Mouse (Mus musculus) R1 (cell line): Measurements from ENCODE around the gene Cbx7.

Experiments used
- DNase-seq: peaks from one replicate; pipeline ENCODE4 v3.0.0-alpha.2; 2018; ENCODE audit warnings: low read depth, low spot score

Gene Cbx7

DNA sequence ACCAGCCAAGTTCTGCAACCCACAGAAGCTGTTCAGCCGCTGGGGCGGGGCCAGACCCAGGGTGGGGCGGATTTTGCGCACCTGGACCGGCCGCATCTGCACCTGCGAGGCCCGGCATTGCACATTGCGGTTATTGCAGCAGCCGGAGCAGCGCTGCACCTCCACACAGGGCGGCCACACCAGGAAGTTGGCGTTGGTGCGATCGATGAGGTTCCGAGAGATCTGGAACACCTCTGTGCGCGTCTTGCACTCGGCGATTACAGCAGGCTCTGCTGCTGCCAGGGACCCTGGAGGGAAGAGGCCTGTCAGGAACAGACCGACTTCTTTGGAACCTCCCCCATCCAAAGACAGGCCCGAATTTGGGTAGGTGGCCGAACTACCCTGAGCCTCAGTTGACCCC, 30.7 kb upstream of the Cbx7 start:
- DNase-seq, result peak; percentile 46

DNA sequence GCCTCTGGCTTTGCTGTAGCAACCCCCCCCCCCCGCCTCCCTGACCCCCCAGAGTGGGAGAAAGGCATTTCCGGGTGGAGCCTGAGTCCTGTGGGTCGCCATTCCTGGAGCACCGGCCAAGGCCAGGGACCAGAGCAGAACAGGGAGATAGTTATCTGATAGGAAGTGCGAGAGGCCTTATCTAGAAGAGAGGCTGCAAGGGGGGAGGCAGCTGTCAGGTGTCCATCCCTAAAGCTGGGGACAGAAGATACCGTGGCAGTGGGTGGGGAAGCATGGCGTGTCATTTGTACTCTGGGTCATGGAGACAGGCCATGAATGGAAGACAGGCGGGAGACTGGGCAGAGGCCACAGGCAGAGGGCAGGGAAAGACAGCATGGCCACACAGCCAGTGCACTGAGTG, 29.8 kb upstream of the Cbx7 start:
- no peak for DNase-seq

GRCm38 (mm10) chr15:79997988-79998387, 27.1 kb upstream of the Cbx7 start:
- no peak for DNase-seq

DNA sequence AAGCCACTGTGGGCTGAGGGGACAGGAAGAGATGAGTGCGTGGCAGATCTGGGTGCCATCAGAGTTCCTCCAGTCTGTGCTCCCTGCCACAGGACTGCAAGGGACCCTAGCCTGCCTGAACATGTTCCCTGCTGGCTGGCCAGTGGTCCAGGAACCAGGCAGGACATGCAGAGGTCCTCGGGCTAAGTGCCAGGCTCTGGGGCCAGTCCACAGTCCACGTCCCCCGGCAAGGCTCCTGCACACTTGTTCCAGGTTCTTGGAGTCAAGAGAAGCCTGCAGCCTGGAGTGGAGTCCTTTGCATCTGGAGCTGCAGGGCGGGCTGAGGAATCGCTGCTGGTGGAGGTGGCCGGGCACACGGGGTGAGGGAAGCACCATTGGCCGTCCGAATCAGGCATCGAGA, 25.9 kb upstream of the Cbx7 start:
- no peak for DNase-seq

GRCm38 (mm10) chr15:79995552-79995951, 24.6 kb upstream of the Cbx7 start:
- no peak for DNase-seq

DNA sequence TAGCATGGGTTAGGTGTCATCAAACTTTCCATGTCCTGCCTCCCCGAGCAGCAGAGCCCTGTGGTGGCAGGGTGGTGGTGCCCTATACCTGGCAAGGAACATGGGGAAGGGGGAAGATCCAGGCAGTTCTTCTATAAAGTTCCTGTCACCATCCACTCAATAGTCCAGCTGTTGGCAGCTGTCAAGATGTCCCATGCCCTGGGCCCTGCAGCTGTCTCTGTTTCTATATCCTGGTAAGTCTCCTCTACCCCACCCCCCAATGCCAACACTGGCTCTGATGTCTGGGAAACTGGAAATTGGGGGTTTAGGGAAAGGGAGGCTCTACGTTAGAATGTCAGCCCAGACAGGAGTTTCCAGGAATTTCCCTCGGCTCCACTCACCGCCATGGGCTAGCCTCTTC, 23.6 kb upstream of the Cbx7 start:
- DNase-seq, result no peak

- peak; percentile 58 for DNase-seq
These were observed 15.3 kb upstream of the Cbx7 start for GRCm38 (mm10) chr15:79986182-79986581.

GRCm38 (mm10) chr15:79985471-79985870, 14.6 kb upstream of the Cbx7 start:
- DNase-seq, result no peak

DNA sequence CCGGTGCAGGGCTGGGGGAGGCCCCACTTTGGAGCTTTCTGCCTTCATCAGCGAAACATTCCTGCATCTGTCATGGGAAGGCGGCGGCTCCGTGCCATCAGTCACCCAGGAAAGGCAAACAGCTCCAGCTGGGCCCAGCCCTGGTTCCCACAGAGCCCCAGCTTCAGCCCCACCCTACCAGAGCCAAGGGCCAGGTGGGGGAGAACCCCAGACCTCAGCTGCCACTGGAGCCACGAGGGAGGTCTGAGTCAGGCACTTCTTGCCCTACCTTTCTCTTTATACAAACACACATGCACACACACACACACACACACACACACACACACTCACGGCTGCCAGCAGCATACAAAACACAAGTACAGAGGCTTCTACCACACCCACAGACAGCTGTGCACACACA, 13.2 kb upstream of the Cbx7 start:
- DNase-seq, result no peak

DNA sequence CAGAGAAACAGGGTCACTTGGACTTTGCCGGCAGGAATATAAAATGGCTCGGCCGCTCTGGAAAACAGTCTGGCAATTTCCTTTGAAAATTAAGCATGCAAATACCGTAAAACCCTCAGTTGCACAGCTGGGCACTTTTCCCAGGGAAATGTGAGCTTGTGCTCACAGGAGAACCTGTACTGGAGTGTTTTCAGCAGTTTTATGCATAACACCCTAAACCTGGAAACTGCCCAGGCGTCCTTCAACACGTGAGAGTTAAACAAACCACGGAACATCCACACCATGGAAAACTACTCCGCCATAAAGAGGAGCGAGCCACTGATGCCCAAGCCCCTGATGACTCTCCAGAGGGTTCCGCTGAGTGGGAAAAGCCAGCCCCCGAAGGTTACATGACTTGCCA, 9.8 kb upstream of the Cbx7 start:
- DNase-seq, result no peak

DNA sequence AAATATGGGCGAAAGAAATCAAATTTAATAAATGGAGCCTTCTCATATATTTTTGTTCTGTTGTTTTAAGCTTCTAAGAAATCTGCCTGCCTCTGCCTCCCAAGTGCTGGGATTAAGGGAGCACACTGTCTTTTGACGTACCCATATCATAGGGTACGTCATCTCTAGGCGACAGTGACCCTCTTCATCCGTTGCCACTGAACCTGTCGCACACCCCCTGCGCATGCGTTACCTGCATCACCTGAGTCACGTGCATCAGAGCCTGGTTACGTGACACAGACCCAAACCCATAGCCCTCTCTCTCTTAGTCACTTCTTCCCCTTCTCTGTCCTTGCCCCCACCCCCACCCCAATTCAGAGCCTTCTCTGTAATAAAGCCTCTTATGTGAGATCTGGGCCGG, 1.3 kb upstream of the Cbx7 start:
- peak; percentile 91 for DNase-seq

DNA sequence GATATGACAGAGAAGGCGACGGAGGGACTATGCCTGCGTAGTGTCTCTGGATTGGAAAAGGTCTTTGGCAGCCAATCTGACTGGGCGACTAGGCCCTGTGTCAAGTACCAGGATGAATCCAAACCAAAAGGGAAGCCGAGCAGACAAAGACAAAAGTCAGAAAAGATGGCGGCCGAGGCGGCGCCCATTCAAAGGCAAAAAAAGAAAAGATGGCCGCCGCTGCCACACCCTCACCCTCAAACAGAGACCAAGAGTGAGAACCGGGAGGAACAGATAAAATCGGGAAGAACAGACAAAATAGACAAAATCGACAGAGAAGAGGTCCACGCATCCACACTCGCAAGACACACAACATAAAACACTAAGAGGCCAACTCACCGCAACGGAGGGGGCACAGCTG, 428 bp downstream of the Cbx7 start:
- peak; percentile 83 for DNase-seq

DNA sequence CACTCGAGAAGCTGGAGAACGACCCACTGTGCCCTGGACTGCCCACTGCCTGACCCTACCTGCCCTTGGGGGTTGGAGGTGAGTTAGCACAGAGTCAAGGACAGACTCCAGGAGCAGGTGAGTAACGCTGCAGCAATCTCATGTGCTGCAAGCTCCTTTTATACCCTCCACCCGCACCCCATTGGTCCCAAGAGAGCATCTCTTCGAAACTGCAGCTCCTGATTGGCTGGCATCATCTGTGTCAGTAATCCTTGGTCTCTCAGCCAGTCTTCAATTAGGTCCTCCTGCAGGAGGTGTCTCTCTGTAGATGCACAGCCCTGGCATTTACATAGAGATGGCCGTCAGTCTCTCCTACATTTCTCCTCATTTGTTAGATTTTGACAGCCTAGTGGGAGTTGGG, 3.6 kb downstream of the Cbx7 start:
- DNase-seq, result peak; percentile 60

GRCm38 (mm10) chr15:79964376-79964775, 6.5 kb downstream of the Cbx7 start:
- no peak for DNase-seq

- peak; percentile 5 for DNase-seq
These were observed 8.3 kb downstream of the Cbx7 start for GRCm38 (mm10) chr15:79962661-79963060.

GRCm38 (mm10) chr15:79961366-79961921, 9.5 kb downstream of the Cbx7 start:
- DNase-seq, result no peak

DNA sequence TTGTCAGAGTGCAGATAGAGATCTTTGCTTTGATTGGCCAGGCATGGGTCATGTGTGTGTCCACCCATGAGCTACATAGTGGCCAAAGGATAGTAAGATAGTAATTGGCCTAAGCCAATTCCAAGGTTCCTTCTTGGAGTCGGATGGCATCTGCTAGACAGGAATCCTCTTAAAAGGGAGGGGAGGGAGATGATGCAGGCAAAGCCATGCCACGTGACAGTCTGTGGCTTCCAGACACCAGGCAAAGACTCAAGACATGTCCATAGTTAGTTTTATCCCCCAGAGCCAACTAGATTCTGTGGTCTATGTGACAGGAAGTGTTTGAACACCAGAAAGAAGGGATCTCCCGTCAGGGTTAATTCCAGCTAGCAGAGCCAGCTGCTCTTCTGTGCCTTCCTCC, 12.5 kb downstream of the Cbx7 start:
- no peak for DNase-seq

DNA sequence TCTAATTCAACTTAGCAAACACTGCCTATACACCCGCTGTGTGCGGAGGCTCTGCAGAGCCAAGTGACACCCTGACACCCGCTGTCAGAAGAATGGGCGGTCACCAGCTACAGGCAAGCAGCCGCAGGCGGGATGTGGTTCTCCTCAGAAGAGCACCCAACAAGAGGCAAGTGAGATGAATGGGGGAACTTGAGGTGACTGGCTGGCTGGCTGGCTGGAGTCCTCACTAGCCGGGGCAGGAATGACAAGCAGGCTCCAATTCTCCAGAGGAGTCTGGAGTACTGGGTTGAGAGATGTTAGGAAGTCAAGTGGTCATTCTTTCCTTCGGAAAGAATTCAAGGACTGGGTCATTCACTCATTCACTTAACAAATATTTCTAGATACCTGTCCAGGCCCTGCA, 14.4 kb downstream of the Cbx7 start:
- DNase-seq, result no peak

DNA sequence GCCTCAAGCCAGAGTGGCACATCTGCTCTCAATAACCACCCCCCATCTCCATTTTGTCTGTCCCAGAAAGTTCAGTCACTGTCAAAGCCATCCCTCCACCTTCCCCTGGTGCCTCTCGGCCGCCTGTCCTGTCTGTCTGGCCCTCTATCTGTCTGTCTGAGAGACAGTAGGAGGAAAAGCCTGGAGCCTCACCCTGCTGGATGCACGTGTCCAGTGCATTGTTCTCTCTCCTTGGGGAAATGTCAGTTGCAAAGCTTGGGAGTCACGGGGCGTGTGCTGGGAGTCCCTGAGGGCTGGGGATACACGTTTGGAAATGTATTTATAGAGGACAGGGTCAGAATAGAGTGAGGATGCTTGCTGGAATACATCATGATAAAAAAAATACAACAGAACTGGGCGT, 17.4 kb downstream of the Cbx7 start:
- peak; percentile 58 for DNase-seq

- DNase-seq, result no peak
These were observed 18.3 kb downstream of the Cbx7 start for GRCm38 (mm10) chr15:79952504-79953231.

DNA sequence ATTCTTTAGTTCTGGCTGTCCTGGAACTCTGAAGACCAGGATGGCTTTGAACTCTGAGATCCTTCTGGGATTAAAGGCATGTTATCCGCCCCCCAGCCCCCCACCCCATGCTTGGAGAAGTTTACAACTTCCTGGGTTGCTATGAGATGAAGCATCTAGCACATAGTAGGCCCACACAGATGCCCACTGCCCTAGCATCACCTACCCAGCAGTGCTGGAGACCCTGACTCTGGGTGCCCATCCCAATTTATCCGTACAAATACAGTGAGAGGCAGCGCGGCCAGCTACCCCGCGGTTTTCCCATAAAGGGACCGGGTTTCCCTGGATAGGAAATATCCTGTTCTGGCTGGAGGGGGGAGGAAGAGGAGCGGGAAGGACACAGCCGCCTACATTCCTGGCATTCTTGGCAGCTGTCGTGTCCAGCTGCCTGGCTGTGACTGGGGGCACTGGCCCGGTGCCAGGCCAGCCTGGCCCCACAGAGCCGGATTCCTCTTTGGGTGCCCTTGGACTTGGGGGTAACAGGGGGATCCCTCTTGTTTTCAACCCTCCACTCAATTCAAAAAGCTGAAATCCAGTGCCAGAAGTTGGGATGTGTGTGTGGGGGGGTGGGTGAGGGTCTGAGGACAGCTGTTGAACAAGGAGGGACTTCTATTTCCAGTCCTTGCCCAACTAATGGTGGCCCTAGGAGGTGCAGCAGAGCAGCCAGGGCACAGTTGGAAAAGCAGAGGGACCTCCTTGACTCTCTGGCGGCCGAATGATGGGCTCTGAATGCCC, 19.0 kb downstream of the Cbx7 start:
- no peak for DNase-seq

- DNase-seq, result no peak
These were observed 19.7 kb downstream of the Cbx7 start for GRCm38 (mm10) chr15:79951226-79951625.
